Mouse (Mus musculus) MN1 (cell line): ENCODE measurements around the gene Gm14444.
"Not testable (repeated sequence)": the region's sequence is repeated elsewhere in the genome, so short reads cannot be mapped to it uniquely, and the experiment has no call there.

Experiments used
- DNase-seq: peaks from one replicate; pipeline ENCODE4 v3.0.0-alpha.2; 2016; ENCODE audit warnings: low spot score

Gm14444 gene

GRCm38 (mm10) chr2:175010022-175010421, at the start of gene Gm14444:
Gene Gm14444, plus strand, starts transcription at chr2:175010241.
- DNase-seq, result not testable (repeated sequence)

- not testable (repeated sequence) for DNase-seq
Observed at GRCm38 (mm10) chr2:174965466-174965865, 44.6 kb upstream of the Gm14444 start.

- not testable (repeated sequence) for DNase-seq
Observed at GRCm38 (mm10) chr2:175044268-175044667, 34.2 kb downstream of the Gm14444 start.

GRCm38 (mm10) chr2:175067681-175068261, 57.7 kb downstream of the Gm14444 start, which contains the start of gene Gm14393:
Gene Gm14393, minus strand, starts transcription at chr2:175067781.
- not testable (repeated sequence) for DNase-seq
